Mouse (Mus musculus) embryo, embryonic 11 days (tissue): ENCODE results near the gene Gm47955.
"Not testable (repeated sequence)": the region's sequence is repeated elsewhere in the genome, so short reads cannot be mapped to it uniquely, and the experiment has no call there.

Experiments
- DNase-seq: peaks from one replicate; pipeline ENCODE4 v3.0.0-alpha.2; 2015

Gm47955 gene

GRCm38 (mm10) chr1:82993947-82994346 lies 33.9 kb downstream of the Gm47955 start:
- DNase-seq, result no peak

GRCm38 (mm10) chr1:83000306-83000705 lies 40.2 kb downstream of the Gm47955 start, which contains the start of gene Gm47959:
Gene Gm47959 (plus strand): TSS chr1:83000548.
- not testable (repeated sequence) for DNase-seq

GRCm38 (mm10) chr1:83006218-83007179 lies 46.4 kb downstream of the Gm47955 start:
- no peak for DNase-seq

- no peak for DNase-seq
Measured at GRCm38 (mm10) chr1:83007471-83007870, 47.4 kb downstream of the Gm47955 start.
